Mouse (Mus musculus) lung, postnatal 0 days (tissue): ENCODE measurements around the gene Gm28048. TPM values are rescaled to one million over a fixed set of nuclear protein-coding genes. Genes with fewer than 3 reads are reported as not detected.

Experiments used
- ATAC-seq: fragments of 200-750 bp; cut with Nextera tagmentation; 2 replicates; pipeline ENCODE4 v1.8.0; 2017; ENCODE audit warnings: moderate library complexity
- DNase-seq: peaks from one replicate; pipeline ENCODE4 v3.0.0-alpha.2; 2016; ENCODE audit warnings: low spot score
- H3K27ac ChIP-seq: fragments of 300-500 bp; sonication (generic); 2 replicates; pipeline ENCODE4 v1.5.1; 2014; ENCODE audit warnings: antibody characterized with exemption, mild to moderate bottlenecking, low read length, mixed read lengths
- H3K27me3 ChIP-seq: fragments of 300-500 bp; sonication (generic); replicated peaks from 2 replicates; pipeline ENCODE4 v1.6.1; 2014; ENCODE audit warnings: low read length, mixed read lengths; ENCODE audit not compliant: insufficient read depth
- H3K36me3 ChIP-seq: fragments of 300-500 bp; sonication (generic); 2 replicates; pipeline ENCODE4 v1.6.1; 2014; ENCODE audit warnings: low read length, mixed read lengths; ENCODE audit not compliant: insufficient read depth
- H3K4me1 ChIP-seq: fragments of 300-500 bp; sonication (generic); 2 replicates; pipeline ENCODE4 v1.6.1; 2014; ENCODE audit warnings: antibody characterized with exemption, low read depth, low read length, mixed read lengths; ENCODE audit not compliant: insufficient read depth
- H3K4me2 ChIP-seq: fragments of 300-500 bp; sonication (generic); replicated peaks from 2 replicates; pipeline ENCODE4 v1.6.1; 2014; ENCODE audit warnings: low read depth, mild to moderate bottlenecking, low read length, moderate library complexity, mixed read lengths
- H3K4me3 ChIP-seq: fragments of 300-500 bp; sonication (generic); 2 replicates; pipeline ENCODE4 v1.5.1; 2014; ENCODE audit warnings: low read depth, low read length
- H3K9ac ChIP-seq: fragments of 300-500 bp; sonication (generic); replicated peaks from 2 replicates; pipeline ENCODE4 v1.6.1; 2014; ENCODE audit warnings: low read depth, mild to moderate bottlenecking
- H3K9me3 ChIP-seq: fragments of 300-500 bp; sonication (generic); 2 replicates; pipeline ENCODE4 v1.6.1; 2016; ENCODE audit warnings: low read length, mixed read lengths
- CTCF ChIP-seq: IDR thresholded peaks from 2 replicates; pipeline ENCODE4 v1.5.1; 2016; ENCODE audit warnings: antibody characterized with exemption, mild to moderate bottlenecking
- EP300 ChIP-seq: IDR thresholded peaks from 2 replicates; pipeline ENCODE4 v1.6.1; 2016; ENCODE audit warnings: antibody characterized with exemption, mild to moderate bottlenecking, control low read depth
- WGBS: fragments of 180-500 bp; shearing (Covaris S2); extraction: QIAGEN DNeasy Blood & Tissue Kit; methylation state at CpG from one replicate; pipeline ENCODE4 v1.1.7; 2014; 5-methylcytosine and 5-hydroxymethylcytosine counted together
- polyA plus RNA-seq: library from polyadenylated mRNA; unstranded; fragments of >200 nt; fragmentation: Nextera tagmentation; extraction: Ambion mirVana; gene quantifications from 2 replicates; pipeline ENCODE4 v1.2.1, GENCODE M21; 2015

The Gm28048 gene
- polyA plus RNA-seq, 1 experiment from 2014 or later: 26.1 TPM

GRCm38 (mm10) chr11:22928586-22929169, 53.2 kb downstream of the Gm28048 start:
- no peak overlapping the region for H3K9ac ChIP-seq
- H3K4me3 ChIP-seq: no peak overlapping the region
- 63% methylated on average over 8 of the region's 8 CpGs for WGBS
- no peaks in the 10 kb centered on the region for H3K27me3 ChIP-seq
- peak; percentile 10 for DNase-seq
- no peak overlapping the region for H3K4me2 ChIP-seq
- ATAC-seq: no peak
- H3K36me3 ChIP-seq: no peaks in the 10 kb centered on the region
- no peaks in the 10 kb centered on the region for H3K9me3 ChIP-seq
- H3K27ac ChIP-seq: no peak overlapping the region
- TF ChIP-seq EP300 (no peak), CTCF (no peak)
- peaks cover 6% of the 10 kb centered on the region; the same call in 1 of the 2 replicates for H3K4me1 ChIP-seq

- TF ChIP-seq CTCF (no peak), EP300 (no peak)
- H3K4me2 ChIP-seq: no peak overlapping the region
- no peaks in the 10 kb centered on the region for H3K36me3 ChIP-seq
- H3K27ac ChIP-seq: no peak overlapping the region
- peaks cover 4% of the 10 kb centered on the region; the same call in 1 of the 2 replicates for H3K4me1 ChIP-seq
- DNase-seq (no peak), ATAC-seq (no peak)
- H3K9ac ChIP-seq: no peak overlapping the region
- no peaks in the 10 kb centered on the region for H3K27me3 ChIP-seq
- 92% methylated on average over 2 of the region's 2 CpGs for WGBS
- H3K9me3 ChIP-seq: no peaks in the 10 kb centered on the region
- H3K4me3 ChIP-seq: no peak overlapping the region
Measured at GRCm38 (mm10) chr11:22923606-22924005, 58.3 kb downstream of the Gm28048 start.

- no peak for ATAC-seq
Measured at GRCm38 (mm10) chr11:22922546-22922945, 59.3 kb downstream of the Gm28048 start.

GRCm38 (mm10) chr11:22919336-22919735, 62.6 kb downstream of the Gm28048 start:
- 66% methylated on average over 2 of the region's 2 CpGs for WGBS
- H3K4me2 ChIP-seq: no peak overlapping the region
- no peaks in the 10 kb centered on the region for H3K27me3 ChIP-seq

More at GRCm38 (mm10) chr11:22922546-22922945, 59.3 kb downstream of the Gm28048 start:
- Histone ChIP-seq H3K4me1 (no peaks in the 10 kb centered on the region), H3K9me3 (no peaks in the 10 kb centered on the region), H3K36me3 (no peaks in the 10 kb centered on the region), H3K4me2 (no peak overlapping the region), H3K9ac (no peak overlapping the region), H3K27ac (no peak overlapping the region), H3K27me3 (no peaks in the 10 kb centered on the region), H3K4me3 (no peak overlapping the region)
- DNase-seq: no peak
- 70% methylated on average over 2 of the region's 2 CpGs for WGBS
- TF ChIP-seq EP300: no peak
- no peak for TF ChIP-seq CTCF

GRCm38 (mm10) chr11:22917786-22918185, 64.1 kb downstream of the Gm28048 start:
- H3K4me2 ChIP-seq: no peak overlapping the region
- TF ChIP-seq CTCF (no peak), EP300 (no peak)
- no peak overlapping the region for H3K4me3 ChIP-seq
- H3K36me3 ChIP-seq: no peaks in the 10 kb centered on the region
- H3K4me1 ChIP-seq: no peaks in the 10 kb centered on the region
- DNase-seq (no peak), ATAC-seq (no peak)
- 91% methylated on average over 7 of the region's 7 CpGs for WGBS
- no peak overlapping the region for H3K27ac ChIP-seq
- H3K9me3 ChIP-seq: no peaks in the 10 kb centered on the region
- no peak overlapping the region for H3K9ac ChIP-seq
- H3K27me3 ChIP-seq: no peaks in the 10 kb centered on the region

More at GRCm38 (mm10) chr11:22919336-22919735, 62.6 kb downstream of the Gm28048 start:
- no peak for TF ChIP-seq EP300
- no peak for TF ChIP-seq CTCF
- Histone ChIP-seq H3K4me1 (no peaks in the 10 kb centered on the region), H3K4me3 (no peak overlapping the region), H3K9ac (no peak overlapping the region), H3K36me3 (no peaks in the 10 kb centered on the region), H3K9me3 (no peaks in the 10 kb centered on the region), H3K27ac (no peak overlapping the region)
- ATAC-seq (no peak), DNase-seq (no peak)

- ATAC-seq: no peak
- H3K9me3 ChIP-seq: no peaks in the 10 kb centered on the region
- no peak for TF ChIP-seq EP300
- no peak for TF ChIP-seq CTCF
- H3K4me3 ChIP-seq: no peak overlapping the region
- no peak overlapping the region for H3K4me2 ChIP-seq
- no peak for DNase-seq
- WGBS: 79% methylated on average over 4 of the region's 4 CpGs
- no peaks in the 10 kb centered on the region for H3K27me3 ChIP-seq
- no peak overlapping the region for H3K9ac ChIP-seq
- no peaks in the 10 kb centered on the region for H3K4me1 ChIP-seq
- no peaks in the 10 kb centered on the region for H3K36me3 ChIP-seq
- no peak overlapping the region for H3K27ac ChIP-seq
Measured at GRCm38 (mm10) chr11:22913744-22914143, 68.1 kb downstream of the Gm28048 start.
